Mouse (Mus musculus) thymus, adult 2 months (tissue): Measurements from ENCODE around the gene Svop.

Experiments
- CTCF ChIP-seq: fragments of 200-500 bp; IDR thresholded peaks from 2 replicates; pipeline ENCODE4 v1.5.1; 2012; ENCODE audit warnings: mild to moderate bottlenecking, control low read depth, low read length, moderate library complexity, borderline replicate concordance; ENCODE audit not compliant: control insufficient read depth, poor library complexity, insufficient read depth; ENCODE audit errors: extremely low read depth
- POLR2A ChIP-seq: fragments of 200-500 bp; IDR thresholded peaks from 2 replicates; pipeline ENCODE4 v1.6.1; 2012; ENCODE audit warnings: mild to moderate bottlenecking, low read length, control low read depth, moderate library complexity; ENCODE audit not compliant: control insufficient read depth, poor library complexity, insufficient read depth; ENCODE audit errors: extremely low read depth

- TF ChIP-seq CTCF: no peak
- no peak for TF ChIP-seq POLR2A
Measured at GRCm38 (mm10) chr5:114090421-114091013, 853 bp downstream of the Svop start.
